Mouse (Mus musculus): ENCODE results near the gene Duxf3. TPM values are rescaled to one million over a fixed set of nuclear protein-coding genes. Genes with fewer than 3 reads are reported as not detected.

The Duxf3 gene
- 0.32 TPM for polyA plus RNA-seq (2017; shearing (Covaris generic))

GRCm38 (mm10) chr10:58232641-58232969, at the start of gene Duxf3:
Gene Duxf3, minus strand, starts transcription at chr10:58232675.

DNA sequence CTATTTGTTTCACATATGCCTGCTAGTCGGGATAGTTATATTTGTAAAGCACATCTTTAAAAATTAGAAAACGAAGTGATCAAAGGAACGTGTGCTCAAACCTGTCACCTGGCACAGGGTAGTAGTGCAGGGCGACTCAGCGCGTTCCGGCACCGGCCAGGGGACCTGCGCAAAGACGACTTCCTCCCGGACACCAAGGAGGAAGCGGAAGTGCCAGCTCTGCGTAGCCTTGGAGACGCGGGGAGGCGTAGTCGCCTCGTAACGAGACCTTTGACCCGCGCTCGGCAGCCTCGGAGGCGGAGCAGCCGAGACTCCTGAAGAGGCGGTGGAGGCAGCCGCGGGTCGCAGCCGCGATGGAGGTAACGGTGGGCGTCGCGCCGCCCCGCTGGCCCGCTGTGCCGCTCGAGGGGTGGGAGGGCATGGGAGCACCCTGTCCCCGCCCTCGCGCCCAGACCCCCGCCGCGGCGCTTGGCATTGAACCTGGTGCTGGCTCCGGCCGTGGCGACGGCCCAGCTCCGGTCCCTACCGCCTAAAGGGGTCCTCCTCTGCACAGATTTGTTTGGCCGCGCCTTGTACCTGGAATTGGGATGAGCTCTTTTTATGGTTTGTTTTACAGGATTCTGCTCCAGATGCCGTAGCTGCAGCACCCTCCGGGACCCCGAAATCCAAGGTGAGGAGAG, 22.9 kb upstream of the Duxf3 start, which contains the start of gene Gcc2:
Gene Gcc2 (plus strand): TSS at position 285 of the 680 bp plus-strand sequence.

GRCm38 (mm10) chr10:58236613-58237012, 4.1 kb upstream of the Duxf3 start, which contains the start of gene Gm4981:
Gene Gm4981, minus strand, starts transcription at chr10:58236701.

GRCm38 (mm10) chr10:58224827-58225785, 7.4 kb downstream of the Duxf3 start, which contains the start of gene AW822073:
Gene AW822073, minus strand, starts transcription at chr10:58224930.

Other genes starting within 250 kb of the Duxf3 start
- gene AW822073, start 7.7 kb downstream of the Duxf3 start, polyA plus RNA-seq (2017; shearing (Covaris generic)) = 0.22 TPM
- gene Gm4981, start 4.0 kb upstream of the Duxf3 start, polyA plus RNA-seq (2017; shearing (Covaris generic)) = not detected
- 90.0 TPM for gene Gcc2, start 22.8 kb upstream of the Duxf3 start, polyA plus RNA-seq (2017; shearing (Covaris generic))
- 118 TPM for gene Lims1, start 90.8 kb upstream of the Duxf3 start, polyA plus RNA-seq (2017; shearing (Covaris generic))
- gene Ranbp2, start 214.2 kb upstream of the Duxf3 start, polyA plus RNA-seq (2017; shearing (Covaris generic)) = 77.4 TPM

Measured in CD4-positive, CD25-positive, alpha-beta regulatory T cell, adult 9 weeks (primary cell).